Mouse (Mus musculus) kidney, postnatal 14 days (tissue): ENCODE data around the gene Best1.
"Not testable (repeated sequence)": the region's sequence is repeated elsewhere in the genome, so short reads cannot be mapped to it uniquely, and the experiment has no call there.

Experiments used
- DNase-seq: peaks from one replicate; pipeline ENCODE4 v3.0.0; 2022; ENCODE audit warnings: mixed read lengths

Gene Best1

GRCm38 (mm10) chr19:9989884-9990256 is 11.6 kb downstream of the Best1 start:
- DNase-seq: no peak

- DNase-seq: no peak
Observed at GRCm38 (mm10) chr19:9989171-9989883, 12.1 kb downstream of the Best1 start.

DNA sequence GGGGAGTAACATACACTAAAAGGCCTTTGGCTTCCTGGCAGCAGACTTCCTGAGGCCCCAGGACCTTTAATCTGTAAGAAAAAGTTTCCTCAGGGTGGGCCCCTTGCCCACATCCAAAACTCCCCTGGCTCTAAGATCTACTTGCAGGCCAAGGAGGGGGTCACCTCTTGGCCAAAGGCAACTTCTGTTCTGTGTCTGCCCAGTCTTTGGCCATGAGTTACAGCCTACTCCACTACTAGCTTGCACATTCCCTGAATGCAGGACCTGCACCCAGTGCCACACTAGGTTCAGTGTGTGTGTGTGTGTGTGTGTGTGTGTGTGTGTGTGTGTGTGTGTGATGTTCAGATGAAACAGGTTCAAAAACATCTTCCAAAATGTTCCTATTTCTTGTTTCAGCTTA is 13.8 kb downstream of the Best1 start:
- no peak for DNase-seq

DNA sequence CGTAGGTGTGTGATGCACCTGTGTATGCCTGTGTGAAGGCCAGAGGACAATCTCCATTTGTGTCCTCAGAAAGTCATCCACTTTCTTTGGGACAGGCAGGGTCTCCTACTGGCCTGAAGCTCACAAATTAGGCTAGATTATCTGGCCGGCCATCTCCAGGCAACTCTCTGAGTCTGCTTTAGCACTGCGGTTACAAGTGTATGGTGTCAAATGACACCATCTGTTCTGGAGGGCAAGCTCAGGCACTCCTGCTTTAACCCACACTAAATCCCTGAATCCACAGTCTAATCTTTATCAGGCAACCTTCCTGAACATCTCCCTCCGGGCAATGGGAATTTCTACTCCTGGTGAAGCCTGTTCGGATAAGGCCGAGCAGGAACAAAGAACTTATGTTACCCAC is 14.2 kb downstream of the Best1 start:
- DNase-seq: no peak

- no peak for DNase-seq
Observed at GRCm38 (mm10) chr19:9985900-9986421, 15.5 kb downstream of the Best1 start.

GRCm38 (mm10) chr19:9985190-9985899 is 16.1 kb downstream of the Best1 start:
- DNase-seq: no peak

GRCm38 (mm10) chr19:9984111-9985055 is 17.1 kb downstream of the Best1 start:
- no peak for DNase-seq

- DNase-seq: peak; percentile 82
Observed at GRCm38 (mm10) chr19:9982852-9983542, 18.4 kb downstream of the Best1 start.

GRCm38 (mm10) chr19:9982151-9982851 is 19.1 kb downstream of the Best1 start:
- DNase-seq: peak; percentile 97

GRCm38 (mm10) chr19:9981621-9982020 is 19.8 kb downstream of the Best1 start:
- no peak for DNase-seq

DNA sequence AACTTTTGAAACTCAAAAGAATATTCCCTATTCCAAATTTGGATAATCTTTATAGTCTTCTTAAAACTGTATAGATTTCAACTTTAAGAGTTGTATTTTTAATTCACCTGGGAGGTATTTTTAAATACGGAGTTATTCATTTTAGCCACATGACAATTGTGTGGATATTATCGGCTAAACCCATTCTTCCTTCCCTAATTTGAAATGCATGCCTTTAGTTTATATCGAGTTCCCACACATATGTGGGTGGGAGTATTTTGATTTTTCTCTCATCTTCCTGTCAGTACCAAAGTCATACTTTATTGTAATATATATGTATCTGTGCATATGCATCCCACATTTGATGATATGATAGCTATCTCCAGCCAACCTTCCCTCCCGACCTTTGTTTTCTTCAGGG is 21.2 kb downstream of the Best1 start, which contains the start of gene Fth1:
Gene Fth1, plus strand, starts transcription at position 341 of the 400 bp plus-strand sequence.
- DNase-seq: no peak

DNA sequence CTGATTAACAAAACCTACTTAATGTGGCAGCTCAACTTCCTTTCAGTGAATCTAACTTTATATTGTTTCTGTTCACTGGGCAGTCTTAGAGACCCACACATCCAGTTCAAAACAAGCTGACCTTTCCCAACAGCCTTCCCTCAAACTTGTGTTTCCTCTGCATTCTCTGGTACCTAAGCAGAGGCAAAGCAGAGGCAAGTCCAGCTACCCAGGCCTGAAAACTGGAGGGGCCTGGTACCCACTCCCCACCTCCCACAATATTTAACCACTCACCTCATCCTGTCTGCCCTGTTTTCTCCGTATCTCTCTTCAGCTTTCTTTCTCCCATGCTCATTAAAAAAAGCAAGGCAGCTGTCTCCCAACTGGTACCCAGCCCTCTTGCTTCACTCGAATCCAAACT is 22.3 kb downstream of the Best1 start:
- DNase-seq: no peak

- peak; percentile 93 for DNase-seq
Observed at GRCm38 (mm10) chr19:9978431-9978951, 22.9 kb downstream of the Best1 start.

DNA sequence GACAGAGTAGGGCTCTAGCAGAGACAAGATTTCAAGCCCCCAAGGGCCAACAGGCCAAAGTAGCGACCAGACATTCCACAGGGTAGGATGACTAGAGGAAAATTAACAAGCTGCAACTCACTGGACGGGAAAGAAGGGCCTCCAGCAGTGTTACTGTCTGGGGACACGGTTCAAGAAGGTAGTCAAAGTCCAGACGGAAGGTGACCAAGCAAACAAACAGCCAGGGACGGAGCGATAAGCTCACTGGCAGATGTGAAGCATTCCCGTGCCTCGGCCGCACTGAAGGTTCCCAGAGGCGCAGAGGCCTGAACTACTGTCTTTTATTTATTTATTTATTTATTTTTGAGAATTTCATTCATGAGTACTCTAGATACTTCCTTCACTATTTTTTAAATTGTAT is 24.3 kb downstream of the Best1 start:
- DNase-seq: peak; percentile 72

DNA sequence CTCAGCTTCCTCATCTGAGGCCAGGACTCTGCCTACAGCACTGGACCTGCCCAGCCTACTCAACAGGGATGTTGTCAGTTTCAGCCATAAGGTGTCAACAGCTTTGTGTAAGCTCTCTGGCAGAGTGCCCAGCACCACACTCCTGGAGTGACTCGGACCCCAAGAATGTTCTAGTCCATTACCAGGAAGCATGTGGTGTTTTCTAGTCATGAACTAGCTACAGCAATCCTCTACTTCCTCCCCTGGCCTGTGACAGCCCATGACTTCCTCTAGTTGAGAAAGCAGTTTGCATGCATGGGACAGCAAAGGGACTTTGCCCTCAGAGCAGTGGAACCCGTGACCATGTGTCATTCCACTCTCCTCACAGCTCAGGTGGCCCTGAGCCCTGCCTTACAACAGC is 26.6 kb downstream of the Best1 start:
- DNase-seq: not testable (repeated sequence)

DNA sequence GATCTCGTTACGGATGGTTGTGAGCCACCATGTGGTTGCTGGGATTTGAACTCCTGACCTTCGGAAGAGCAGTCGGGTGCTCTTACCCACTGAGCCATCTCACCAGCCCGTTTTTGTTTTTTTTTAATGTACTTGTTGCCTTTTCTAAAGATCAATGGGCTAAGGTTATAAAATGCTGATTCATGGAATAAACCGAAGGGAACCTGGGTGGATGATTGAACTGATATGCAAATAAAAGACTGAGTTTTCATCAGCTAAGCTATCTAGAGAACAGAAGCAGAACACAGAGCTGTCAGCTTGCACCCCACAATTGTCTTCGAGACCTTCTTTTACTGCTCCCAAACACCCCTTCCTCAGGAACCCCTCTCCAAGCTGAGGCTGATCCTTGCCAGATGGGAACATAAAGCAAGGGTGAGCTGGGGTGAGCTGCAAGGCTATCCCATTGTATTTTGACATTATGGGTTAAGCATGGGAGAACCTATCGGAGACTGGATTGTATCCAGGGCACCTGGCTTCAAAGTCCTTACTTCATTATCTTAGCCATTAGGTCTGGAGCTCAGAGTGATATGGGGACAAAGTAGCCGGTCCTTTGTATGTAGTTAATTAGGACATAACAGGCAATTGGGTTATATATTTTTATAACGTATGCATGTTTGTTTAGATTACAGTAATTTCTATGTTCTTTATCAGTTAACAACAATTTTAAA is 33.2 kb downstream of the Best1 start:
- DNase-seq: no peak

DNA sequence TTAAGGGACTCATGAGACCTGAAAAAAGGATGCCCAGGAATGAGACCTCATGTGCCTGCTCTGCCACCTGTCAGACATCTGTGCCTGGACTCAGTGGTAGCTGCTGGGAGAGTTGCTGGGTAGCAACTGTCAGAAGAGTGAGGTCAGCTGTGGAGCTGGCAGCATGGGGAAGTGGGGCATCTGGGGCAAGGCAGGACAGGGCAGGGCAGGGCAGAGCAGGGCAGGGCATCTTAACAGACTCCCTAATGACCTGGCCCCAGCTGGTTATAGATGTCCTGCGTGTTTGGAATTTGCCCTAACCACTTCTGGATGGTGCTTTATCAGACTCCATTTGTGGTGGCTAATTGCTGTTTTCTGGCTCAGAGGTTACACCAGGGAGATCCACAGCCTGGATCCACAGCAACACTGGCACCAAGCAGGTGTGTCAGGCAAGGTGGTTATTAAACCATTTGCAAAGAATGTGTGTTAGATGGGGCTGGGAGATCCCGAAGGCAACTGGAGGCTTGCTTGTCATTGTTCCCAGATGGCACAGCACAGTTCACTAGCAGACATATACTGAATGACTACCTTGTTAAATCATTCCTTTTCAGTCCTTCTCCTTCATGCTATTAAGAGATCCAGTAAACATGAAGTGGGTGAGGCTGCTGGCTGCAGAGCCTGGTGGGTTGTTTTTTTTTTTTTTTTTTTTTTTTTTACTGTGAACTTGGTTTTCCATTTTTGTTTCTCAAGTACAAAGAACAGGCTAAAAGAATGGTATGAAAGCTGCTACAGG is 35.2 kb downstream of the Best1 start:
- no peak for DNase-seq

DNA sequence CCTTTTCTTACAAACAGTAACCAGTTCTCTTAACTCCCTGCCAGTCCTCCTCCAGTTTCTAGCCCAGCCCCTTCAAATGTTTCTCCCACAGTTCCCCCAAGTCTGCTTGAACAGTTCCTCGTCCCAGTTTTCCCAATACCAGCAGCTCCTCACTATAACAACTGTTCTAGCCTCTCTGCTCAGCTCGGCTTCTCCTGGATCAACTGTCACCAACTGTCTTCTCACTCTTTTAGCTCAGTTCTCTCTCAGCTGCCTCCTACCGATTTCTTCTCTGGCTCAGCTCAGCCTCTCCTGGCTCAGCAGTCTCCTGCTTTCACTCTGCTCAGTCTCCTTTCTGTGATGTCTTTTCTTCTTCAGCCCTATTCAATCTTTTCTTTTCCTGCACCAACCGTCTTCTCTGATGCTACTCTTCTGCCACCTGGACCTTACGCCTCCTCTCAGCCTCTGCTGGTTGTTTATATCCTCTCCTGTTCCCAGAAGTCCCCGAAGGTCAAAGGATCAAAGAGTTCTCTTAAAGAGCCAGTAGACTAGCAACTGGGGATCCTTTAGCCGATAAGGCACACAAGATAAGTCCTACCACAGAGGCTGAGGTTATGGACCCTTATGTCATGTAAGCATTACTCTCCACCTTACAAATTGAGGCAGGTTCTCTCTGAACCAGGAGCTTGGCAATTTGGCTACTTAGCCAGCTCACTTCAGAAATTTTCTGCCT is 37.1 kb downstream of the Best1 start:
- no peak for DNase-seq

- no peak for DNase-seq
Observed at GRCm38 (mm10) chr19:9960769-9961168, 40.7 kb downstream of the Best1 start.
